Mouse (Mus musculus): ENCODE data around the gene Fut8. TPM values are rescaled to one million over a fixed set of nuclear protein-coding genes. Genes with fewer than 3 reads are reported as not detected.
A peak's percentile ranks its signal among the peaks of the same experiment; 100 is the strongest.

The Fut8 gene
- polyA plus RNA-seq, 1 experiment = 10.9 TPM

DNA sequence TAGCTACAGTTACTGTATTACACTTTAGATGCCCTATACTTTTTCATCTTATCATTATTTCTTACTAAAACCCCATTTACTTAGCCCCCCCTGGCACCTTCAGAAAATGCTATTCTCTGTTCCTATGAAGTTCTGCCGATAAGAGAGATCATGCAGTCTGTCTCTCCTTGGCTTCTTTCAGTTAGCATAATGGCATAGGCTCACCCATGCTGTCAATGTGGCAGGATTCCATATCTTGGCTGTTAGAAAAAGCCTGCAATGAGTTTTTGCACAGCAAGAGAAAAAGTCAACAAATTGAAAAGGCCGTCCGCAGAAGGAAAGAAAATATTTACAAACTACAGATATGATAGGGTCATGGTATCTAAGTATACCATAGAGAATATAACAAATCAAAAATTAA, 253.6 kb downstream of the Fut8 start:
- Histone ChIP-seq H3K27ac (ENCODE audit: insufficient read depth, low read depth, low read length) (no peak overlapping the region), H3K4me1 (ENCODE audit: control insufficient read depth, insufficient read depth, insufficient read length, low read length) (no peaks in the 10 kb centered on the region), H3K36me3 (ENCODE audit: control insufficient read depth, insufficient read depth, low read length) (no peaks in the 10 kb centered on the region), H3K27me3 (ENCODE audit: control insufficient read depth, insufficient read depth, low read length) (no peaks in the 10 kb centered on the region), H3K4me3 (ENCODE audit: low read depth, low read length) (no peak overlapping the region)
- 66% methylated on average over 3 of the region's 3 CpGs for WGBS
- TF ChIP-seq CTCF (IDR thresholded peaks at IDR 0.05; ENCODE audit: extremely low read depth, insufficient read length, insufficient replicate concordance, low read depth, low read length) (no peak), POLR2A (IDR thresholded peaks at IDR 0.05; ENCODE audit: low read depth, low read length) (no peak)

DNA sequence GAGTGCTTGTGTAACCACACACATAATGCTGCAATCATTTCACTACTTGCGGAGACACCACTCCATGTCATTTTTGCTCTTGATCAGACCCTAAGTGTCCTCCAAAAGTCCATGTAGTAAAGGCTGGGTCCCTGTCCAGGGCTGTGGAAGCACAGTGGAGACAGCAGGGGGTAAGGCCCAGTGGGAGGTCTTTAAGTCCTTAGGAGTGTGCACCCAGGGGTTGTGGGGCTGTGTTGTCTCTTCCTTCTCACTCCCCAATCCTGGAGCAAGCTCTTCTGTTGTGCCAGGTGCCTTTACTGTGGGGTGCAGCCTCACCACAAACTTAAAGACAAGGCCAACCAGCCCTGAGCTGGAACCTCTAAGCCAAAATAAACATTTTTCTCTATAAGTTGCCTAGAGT, 257.9 kb downstream of the Fut8 start:
- no peaks in the 10 kb centered on the region for H3K27me3 ChIP-seq (ENCODE audit: control insufficient read depth, insufficient read depth, low read length)
- H3K4me1 ChIP-seq (ENCODE audit: control insufficient read depth, insufficient read depth, insufficient read length, low read length) = peaks cover 12% of the 10 kb centered on the region; the same call in 1 of the 2 replicates

DNA sequence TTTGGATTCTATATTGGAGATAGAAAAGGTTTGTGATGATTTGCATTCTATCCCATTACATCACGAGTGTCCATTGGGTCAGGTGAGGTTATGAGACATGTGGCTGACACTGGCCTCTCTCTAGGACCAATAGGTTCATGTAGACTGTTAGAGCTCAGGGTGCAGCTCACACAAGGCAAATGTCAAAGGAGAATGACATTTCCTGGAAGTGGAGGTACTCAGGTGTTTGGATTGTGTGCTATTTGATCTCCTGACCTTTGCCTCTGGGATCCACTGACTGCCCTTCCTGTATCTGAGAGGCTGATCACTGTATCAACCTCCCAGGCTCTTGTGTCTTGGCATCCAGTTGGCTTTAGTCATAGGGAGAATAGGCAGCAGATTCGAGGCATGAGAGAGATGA, 260.2 kb downstream of the Fut8 start:
- Histone ChIP-seq H3K27me3 (ENCODE audit: control insufficient read depth, insufficient read depth, low read length) (no peaks in the 10 kb centered on the region), H3K4me3 (ENCODE audit: low read depth, low read length) (no peak overlapping the region), H3K27ac (ENCODE audit: insufficient read depth, low read depth, low read length) (peak overlapping the region; percentile 43; the same call in 1 of the 2 replicates), H3K36me3 (ENCODE audit: control insufficient read depth, insufficient read depth, low read length) (no peaks in the 10 kb centered on the region), H3K4me1 (ENCODE audit: control insufficient read depth, insufficient read depth, insufficient read length, low read length) (peaks cover 29% of the 10 kb centered on the region)
- WGBS = 32% methylated on average over 2 of the region's 2 CpGs
- TF ChIP-seq CTCF (IDR thresholded peaks at IDR 0.05; ENCODE audit: extremely low read depth, insufficient read length, insufficient replicate concordance, low read depth, low read length) = no peak
- TF ChIP-seq POLR2A (IDR thresholded peaks at IDR 0.05; ENCODE audit: low read depth, low read length) = no peak

More for the DNA sequence above, 257.9 kb downstream of the Fut8 start:
- H3K4me3 ChIP-seq (ENCODE audit: low read depth, low read length) = no peak overlapping the region
- H3K36me3 ChIP-seq (ENCODE audit: control insufficient read depth, insufficient read depth, low read length) = no peaks in the 10 kb centered on the region
- TF ChIP-seq POLR2A (IDR thresholded peaks at IDR 0.05; ENCODE audit: low read depth, low read length) (no peak), CTCF (IDR thresholded peaks at IDR 0.05; ENCODE audit: extremely low read depth, insufficient read length, insufficient replicate concordance, low read depth, low read length) (no peak)
- no peak overlapping the region for H3K27ac ChIP-seq (ENCODE audit: insufficient read depth, low read depth, low read length)
- WGBS = 98% methylated on average over 1 of the region's 1 CpGs

DNA sequence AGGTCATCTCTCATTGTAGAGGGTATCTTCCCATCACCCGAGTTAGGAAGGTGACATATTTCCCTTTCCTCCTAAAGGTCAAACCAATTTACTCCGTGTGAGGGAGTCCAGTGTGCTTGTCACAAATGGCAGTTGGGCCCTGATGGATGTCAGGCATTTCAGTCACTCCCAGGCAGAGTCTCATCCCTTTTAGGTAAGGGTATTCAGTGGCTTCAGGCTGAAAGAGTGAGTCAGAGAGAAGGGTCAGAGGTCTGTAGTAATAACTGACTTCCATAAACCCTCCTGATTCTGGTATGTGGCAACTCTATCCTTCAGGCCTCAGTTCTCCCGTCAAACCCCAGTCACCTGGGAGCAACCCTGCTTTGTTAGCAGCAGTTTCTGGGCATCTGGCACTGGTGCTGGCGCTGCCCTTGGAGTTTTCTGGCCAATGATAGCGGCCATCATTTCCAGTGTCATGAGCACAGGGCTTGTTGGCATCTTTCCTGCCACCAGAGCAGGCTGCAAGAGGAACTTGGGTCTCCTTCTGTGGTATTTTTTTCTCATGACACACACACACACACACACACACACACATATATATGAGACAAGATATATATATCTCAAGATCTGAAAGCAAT, 262.6 kb downstream of the Fut8 start:
- 73% methylated on average over 5 of the region's 5 CpGs for WGBS
- TF ChIP-seq CTCF (IDR thresholded peaks at IDR 0.05; ENCODE audit: extremely low read depth, insufficient read length, insufficient replicate concordance, low read depth, low read length) = no peak
- TF ChIP-seq POLR2A (IDR thresholded peaks at IDR 0.05; ENCODE audit: low read depth, low read length) = no peak

GRCm38 (mm10) chr12:77501466-77502240, 263.7 kb downstream of the Fut8 start:
- peaks cover 29% of the 10 kb centered on the region for H3K4me1 ChIP-seq (ENCODE audit: control insufficient read depth, insufficient read depth, insufficient read length, low read length)
- H3K27me3 ChIP-seq (ENCODE audit: control insufficient read depth, insufficient read depth, low read length) = no peaks in the 10 kb centered on the region
- 18% methylated on average over 7 of the region's 7 CpGs for WGBS
- H3K4me3 ChIP-seq (ENCODE audit: low read depth, low read length) = no peak overlapping the region
- H3K36me3 ChIP-seq (ENCODE audit: control insufficient read depth, insufficient read depth, low read length) = no peaks in the 10 kb centered on the region
- H3K27ac ChIP-seq (ENCODE audit: insufficient read depth, low read depth, low read length) = peak overlapping the region; percentile 67
- TF ChIP-seq POLR2A (IDR thresholded peaks at IDR 0.05; ENCODE audit: low read depth, low read length) (no peak), CTCF (IDR thresholded peaks at IDR 0.05; ENCODE audit: extremely low read depth, insufficient read length, insufficient replicate concordance, low read depth, low read length) (no peak)

More for the DNA sequence above, 262.6 kb downstream of the Fut8 start:
- Histone ChIP-seq H3K4me3 (ENCODE audit: low read depth, low read length) (no peak overlapping the region), H3K27me3 (ENCODE audit: control insufficient read depth, insufficient read depth, low read length) (no peaks in the 10 kb centered on the region), H3K4me1 (ENCODE audit: control insufficient read depth, insufficient read depth, insufficient read length, low read length) (peaks cover 29% of the 10 kb centered on the region), H3K27ac (ENCODE audit: insufficient read depth, low read depth, low read length) (no peak overlapping the region; the same call in 1 of the 2 replicates), H3K36me3 (ENCODE audit: control insufficient read depth, insufficient read depth, low read length) (no peaks in the 10 kb centered on the region)

DNA sequence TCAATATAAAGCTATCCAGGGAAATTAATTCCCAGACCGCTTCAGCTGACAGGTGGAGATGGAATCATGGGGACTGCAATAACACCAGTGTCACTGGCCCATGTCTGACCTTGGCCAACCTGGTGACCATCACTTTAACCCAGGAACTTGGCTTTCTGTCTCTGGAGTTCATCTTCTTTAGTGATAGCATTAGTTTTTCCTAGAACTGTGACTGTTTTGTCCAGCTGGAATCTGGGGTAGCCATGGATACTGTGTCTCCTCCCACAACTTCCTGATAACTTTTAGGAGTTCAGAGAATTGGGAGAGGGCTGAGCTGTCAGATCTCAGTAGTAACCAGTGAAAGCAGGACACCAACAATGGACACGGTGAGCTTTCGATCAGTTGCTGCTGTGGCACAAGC, 264.3 kb downstream of the Fut8 start:
- H3K27me3 ChIP-seq (ENCODE audit: control insufficient read depth, insufficient read depth, low read length) = no peaks in the 10 kb centered on the region
- no peaks in the 10 kb centered on the region for H3K36me3 ChIP-seq (ENCODE audit: control insufficient read depth, insufficient read depth, low read length)
- no peak overlapping the region for H3K4me3 ChIP-seq (ENCODE audit: low read depth, low read length)
- peak overlapping the region; percentile 67 for H3K27ac ChIP-seq (ENCODE audit: insufficient read depth, low read depth, low read length)
- H3K4me1 ChIP-seq (ENCODE audit: control insufficient read depth, insufficient read depth, insufficient read length, low read length) = peaks cover 29% of the 10 kb centered on the region
- TF ChIP-seq POLR2A (IDR thresholded peaks at IDR 0.05; ENCODE audit: low read depth, low read length) (no peak), CTCF (IDR thresholded peaks at IDR 0.05; ENCODE audit: extremely low read depth, insufficient read length, insufficient replicate concordance, low read depth, low read length) (no peak)
- WGBS = 62% methylated on average over 3 of the region's 3 CpGs

DNA sequence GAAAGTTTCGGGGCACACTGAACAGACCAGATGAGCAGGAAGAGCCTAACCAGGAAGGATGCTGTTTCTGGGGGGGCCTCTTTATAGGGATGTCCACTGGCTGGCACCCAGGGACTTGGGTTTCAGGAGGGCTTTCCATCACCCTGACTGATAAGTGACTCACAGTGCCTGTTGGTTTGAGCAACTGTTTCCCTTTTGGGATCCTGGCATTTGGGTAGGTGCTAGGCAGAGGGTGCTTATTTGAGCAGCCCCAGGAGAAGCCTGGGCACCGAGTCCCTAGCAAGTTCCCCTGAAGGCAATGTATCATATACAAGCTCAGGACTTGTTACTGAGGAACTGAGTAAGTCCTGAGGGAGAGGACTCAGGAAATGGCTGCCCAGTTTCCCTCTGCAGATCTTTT, 267.5 kb downstream of the Fut8 start:
- WGBS = 83% methylated on average over 2 of the region's 2 CpGs
- Histone ChIP-seq H3K27ac (ENCODE audit: insufficient read depth, low read depth, low read length) (no peak overlapping the region), H3K36me3 (ENCODE audit: control insufficient read depth, insufficient read depth, low read length) (no peaks in the 10 kb centered on the region), H3K27me3 (ENCODE audit: control insufficient read depth, insufficient read depth, low read length) (no peaks in the 10 kb centered on the region), H3K4me1 (ENCODE audit: control insufficient read depth, insufficient read depth, insufficient read length, low read length) (peaks cover 20% of the 10 kb centered on the region), H3K4me3 (ENCODE audit: low read depth, low read length) (no peak overlapping the region)
- TF ChIP-seq POLR2A (IDR thresholded peaks at IDR 0.05; ENCODE audit: low read depth, low read length) = no peak
- TF ChIP-seq CTCF (IDR thresholded peaks at IDR 0.05; ENCODE audit: extremely low read depth, insufficient read length, insufficient replicate concordance, low read depth, low read length) = no peak

Data from small intestine, adult 2 months (tissue).